Comparison of ENCODE assay signal across 8 mouse cellular contexts in genomic region chr8:119426069-119426735, GRCm38 (mm10). TPM values are rescaled to one million over a fixed set of nuclear protein-coding genes. Genes with fewer than 3 reads are reported as not detected.
A peak's percentile ranks its signal among the peaks of the same experiment; 100 is the strongest.
DNase-seq lines count a peak whose midpoint lies in the region; ATAC-seq and TF ChIP-seq lines count a peak whose summit lies in the region.
"Had no signal": no experiment of that assay in that cellular context is flagged by ENCODE, and none has a peak within 500 bp of the region (broad histone marks: within the 10 kb centered on the region; RNA-seq: fewer than 3 reads in every experiment).

No protein-coding gene starts in this region.

- H3K4me2 ChIP-seq in kidney, postnatal 0 days (ENCODE audit: low read length): no peak overlapping the region
- H3K4me2 ChIP-seq in embryonic facial prominence, embryonic 15.5 days (replicated peaks): no peak overlapping the region
- no peak overlapping the region for H3K4me2 ChIP-seq in hindbrain, embryonic 16.5 days (ENCODE audit: low read length)
- H3K4me2 ChIP-seq in lung, postnatal 0 days (replicated peaks; ENCODE audit: low read depth, low read length): no peak overlapping the region

- peaks cover 32% of the 10 kb centered on the region for H3K4me1 ChIP-seq in kidney, postnatal 0 days (replicated peaks; ENCODE audit: insufficient read depth, low read length)
- H3K4me1 ChIP-seq in embryonic facial prominence, embryonic 15.5 days: peaks cover 50% of the 10 kb centered on the region
- no peaks in the 10 kb centered on the region; the same call in 1 of the 2 replicates for H3K4me1 ChIP-seq in hindbrain, embryonic 16.5 days (ENCODE audit: control insufficient read depth, insufficient read depth, low read depth, low read length)
- H3K4me1 ChIP-seq in lung, postnatal 0 days (ENCODE audit: insufficient read depth, low read depth, low read length): peaks cover 27% of the 10 kb centered on the region; the same call in 1 of the 2 replicates

- TF ChIP-seq EP300 in lung, postnatal 0 days (IDR thresholded peaks at IDR 0.05): no peak

- no peaks in the 10 kb centered on the region for H3K36me3 ChIP-seq in kidney, postnatal 0 days (ENCODE audit: insufficient read depth, low read length)
- no peaks in the 10 kb centered on the region for H3K36me3 ChIP-seq in embryonic facial prominence, embryonic 15.5 days
- no peaks in the 10 kb centered on the region for H3K36me3 ChIP-seq in hindbrain, embryonic 16.5 days (ENCODE audit: control insufficient read depth, insufficient read depth, low read length)
- H3K36me3 ChIP-seq in lung, postnatal 0 days (ENCODE audit: insufficient read depth, low read length): no peaks in the 10 kb centered on the region

- 67% methylated on average over 6 of the region's 6 CpGs for WGBS in kidney, postnatal 0 days
- 80% methylated on average over 6 of the region's 6 CpGs for WGBS in embryonic facial prominence, embryonic 15.5 days
- 82% methylated on average over 6 of the region's 6 CpGs for WGBS in hindbrain, embryonic 16.5 days
- 54% methylated on average over 6 of the region's 6 CpGs for WGBS in lung, postnatal 0 days

- no peak overlapping the region for H3K9ac ChIP-seq in kidney, postnatal 0 days (ENCODE audit: low read depth, low read length)
- H3K9ac ChIP-seq in embryonic facial prominence, embryonic 15.5 days: no peak overlapping the region
- no peak overlapping the region for H3K9ac ChIP-seq in hindbrain, embryonic 16.5 days (ENCODE audit: low read depth, low read length)
- no peak overlapping the region for H3K9ac ChIP-seq in lung, postnatal 0 days (replicated peaks; ENCODE audit: low read depth)

- no peaks in the 10 kb centered on the region for H3K27me3 ChIP-seq in kidney, postnatal 0 days (ENCODE audit: insufficient read depth, low read length)
- H3K27me3 ChIP-seq in embryonic facial prominence, embryonic 15.5 days: no peaks in the 10 kb centered on the region
- H3K27me3 ChIP-seq in hindbrain, embryonic 16.5 days (replicated peaks; ENCODE audit: control insufficient read depth, insufficient read depth, low read length): no peaks in the 10 kb centered on the region
- no peaks in the 10 kb centered on the region for H3K27me3 ChIP-seq in lung, postnatal 0 days (replicated peaks; ENCODE audit: insufficient read depth, low read length)

- DNase-seq in kidney, postnatal 0 days (ENCODE audit: low spot score): no peak
- DNase-seq in kidney, postnatal 25 days: no peak
- peak; percentile 62 for DNase-seq in lung, postnatal 0 days (ENCODE audit: low spot score)
- no peak for DNase-seq in ovary, postnatal 36 days (ENCODE audit: low spot score)
- DNase-seq: right cerebral cortex, postnatal 25 days had no signal

- TF ChIP-seq CTCF in kidney, postnatal 0 days (IDR thresholded peaks at IDR 0.05; ENCODE audit: low read depth): no peak
- TF ChIP-seq CTCF in lung, postnatal 0 days (IDR thresholded peaks at IDR 0.05): no peak

- peak overlapping the region; percentile 63 for H3K27ac ChIP-seq in kidney, postnatal 0 days
- H3K27ac ChIP-seq in embryonic facial prominence, embryonic 15.5 days (replicated peaks): peak overlapping the region; percentile 39; the same call in 1 of the 2 replicates
- H3K27ac ChIP-seq in hindbrain, embryonic 16.5 days (ENCODE audit: low read depth, low read length): peak overlapping the region; percentile 37; the same call in 1 of the 2 replicates
- H3K27ac ChIP-seq in lung, postnatal 0 days (ENCODE audit: low read length): peak overlapping the region; percentile 85

- H3K4me3 ChIP-seq in kidney, postnatal 0 days (replicated peaks; ENCODE audit: low read depth, low read length): no peak overlapping the region
- H3K4me3 ChIP-seq in embryonic facial prominence, embryonic 15.5 days (replicated peaks): no peak overlapping the region
- H3K4me3 ChIP-seq in hindbrain, embryonic 16.5 days (ENCODE audit: low read length): no peak overlapping the region
- H3K4me3 ChIP-seq in lung, postnatal 0 days (ENCODE audit: low read depth, low read length): no peak overlapping the region

- no peak for ATAC-seq in kidney, postnatal 0 days (replicated peaks; ENCODE audit: low FRiP score, low read depth)
- ATAC-seq in embryonic facial prominence, embryonic 15.5 days (ENCODE audit: insufficient number of reproducible peaks, low FRiP score, low TSS enrichment, low read depth): no peak
- no peak for ATAC-seq in hindbrain, embryonic 16.5 days
- peak; percentile 2; the same call in 1 of the 2 replicates for ATAC-seq in lung, postnatal 0 days
- ATAC-seq in megakaryocyte progenitor cell, adult 5-6 weeks (replicated peaks; ENCODE audit: poor library complexity): no peak

- no peaks in the 10 kb centered on the region for H3K9me3 ChIP-seq in kidney, postnatal 0 days (replicated peaks; ENCODE audit: low read length)
- no peaks in the 10 kb centered on the region for H3K9me3 ChIP-seq in embryonic facial prominence, embryonic 15.5 days (replicated peaks)
- no peaks in the 10 kb centered on the region for H3K9me3 ChIP-seq in hindbrain, embryonic 16.5 days (ENCODE audit: control insufficient read depth, low read length)
- H3K9me3 ChIP-seq in lung, postnatal 0 days (ENCODE audit: low read length): no peaks in the 10 kb centered on the region

RNA-seq across cellular contexts. Expression of gene Osgin1, which starts 7.7 kb away (rescaled TPM):
- polyA plus RNA-seq in kidney, postnatal 0 days (2015; fragmentation: Nextera tagmentation; extraction: Ambion mirVana): 4.1 and 4.4 TPM in 2 replicates
- polyA plus RNA-seq in embryonic facial prominence, embryonic 15.5 days (2015; fragmentation: Nextera tagmentation; extraction: Ambion mirVana): 2.1 and 3.0 TPM in 2 replicates
- 0.26 and 0.63 TPM in 2 replicates for polyA plus RNA-seq in hindbrain, embryonic 16.5 days (2015; fragmentation: Nextera tagmentation; extraction: Ambion mirVana)
- polyA plus RNA-seq in lung, postnatal 0 days (2015; fragmentation: Nextera tagmentation; extraction: Ambion mirVana): 9.7 and 14.0 TPM in 2 replicates
- 0.25 and 1.6 TPM in 2 replicates for total RNA-seq in megakaryocyte progenitor cell, adult 5-6 weeks (2015)
- 0.95 and 4.1 TPM in 2 replicates for total RNA-seq in megakaryocyte progenitor cell, adult 5-6 weeks (2017)

RNA-seq across cellular contexts. Expression of gene Necab2, which starts 20.3 kb away (rescaled TPM):
- polyA plus RNA-seq in kidney, postnatal 0 days (2015; fragmentation: Nextera tagmentation; extraction: Ambion mirVana): 0.61 and 0.79 TPM in 2 replicates
- 2.5 and 4.7 TPM in 2 replicates for polyA plus RNA-seq in embryonic facial prominence, embryonic 15.5 days (2015; fragmentation: Nextera tagmentation; extraction: Ambion mirVana)
- polyA plus RNA-seq in hindbrain, embryonic 16.5 days (2015; fragmentation: Nextera tagmentation; extraction: Ambion mirVana): 52.2 and 56.9 TPM in 2 replicates
- 1.2 and 1.8 TPM in 2 replicates for polyA plus RNA-seq in lung, postnatal 0 days (2015; fragmentation: Nextera tagmentation; extraction: Ambion mirVana)
- total RNA-seq in megakaryocyte progenitor cell, adult 5-6 weeks (2015): not detected in 2 replicates
- total RNA-seq in megakaryocyte progenitor cell, adult 5-6 weeks (2017): not detected in 2 replicates

RNA-seq across cellular contexts. Expression of gene Mlycd, which starts 31.5 kb away (rescaled TPM):
- 19.5 and 21.9 TPM in 2 replicates for polyA plus RNA-seq in kidney, postnatal 0 days (2015; fragmentation: Nextera tagmentation; extraction: Ambion mirVana)
- 15.3 and 15.5 TPM in 2 replicates for polyA plus RNA-seq in embryonic facial prominence, embryonic 15.5 days (2015; fragmentation: Nextera tagmentation; extraction: Ambion mirVana)
- 16.1 and 16.5 TPM in 2 replicates for polyA plus RNA-seq in hindbrain, embryonic 16.5 days (2015; fragmentation: Nextera tagmentation; extraction: Ambion mirVana)
- polyA plus RNA-seq in lung, postnatal 0 days (2015; fragmentation: Nextera tagmentation; extraction: Ambion mirVana): 18.3 and 19.1 TPM in 2 replicates
- 6.4 and 7.7 TPM in 2 replicates for total RNA-seq in megakaryocyte progenitor cell, adult 5-6 weeks (2015)
- total RNA-seq in megakaryocyte progenitor cell, adult 5-6 weeks (2017): 6.5 and 7.8 TPM in 2 replicates
